Mouse (Mus musculus): Measurements from ENCODE around the gene Sf3b4. TPM values are rescaled to one million over a fixed set of nuclear protein-coding genes. Genes with fewer than 3 reads are reported as not detected.
"Not testable (repeated sequence)": the region's sequence is repeated elsewhere in the genome, so short reads cannot be mapped to it uniquely, and the experiment has no call there.

The Sf3b4 gene
- polyA plus RNA-seq, 1 experiment: 77.5 TPM

- Histone ChIP-seq H3K36me3 (ENCODE audit: control insufficient read depth, insufficient read depth) (no peaks in the 10 kb centered on the region), H3K27me3 (ENCODE audit: control insufficient read depth, insufficient read depth, insufficient read length) (no peaks in the 10 kb centered on the region), H3ac (ENCODE audit: control insufficient read depth, insufficient read length) (peak overlapping the region; percentile 26), H3K4me3 (peak overlapping the region; percentile 48), H3K79me2 (ENCODE audit: control insufficient read depth, insufficient read depth) (no peaks in the 10 kb centered on the region), H3K4me2 (ENCODE audit: low read depth) (peak overlapping the region; percentile 86)
- TF ChIP-seq TCF12 (IDR thresholded peaks at IDR 0.05; ENCODE audit: insufficient read depth, poor library complexity, severe bottlenecking) (no peak), E2F4 (IDR thresholded peaks at IDR 0.05; ENCODE audit: insufficient read depth) (no peak), POLR2AphosphoS2 (IDR thresholded peaks at IDR 0.05; ENCODE audit: insufficient read length, low read depth) (no peak), TCF3 (IDR thresholded peaks at IDR 0.05; ENCODE audit: insufficient read length, low read depth) (no peak)
These were observed 24.5 kb downstream of the Sf3b4 start for GRCm38 (mm10) chr3:96196437-96197128.

- Histone ChIP-seq H3K79me2 (ENCODE audit: control insufficient read depth, insufficient read depth) (no peaks in the 10 kb centered on the region), H3ac (ENCODE audit: control insufficient read depth, insufficient read length) (peak overlapping the region; percentile 26), H3K4me2 (ENCODE audit: low read depth) (peak overlapping the region; percentile 86), H3K36me3 (ENCODE audit: control insufficient read depth, insufficient read depth) (no peaks in the 10 kb centered on the region), H3K4me3 (peak overlapping the region; percentile 48), H3K27me3 (ENCODE audit: control insufficient read depth, insufficient read depth, insufficient read length) (no peaks in the 10 kb centered on the region)
- TF ChIP-seq SRF (IDR thresholded peaks at IDR 0.05; ENCODE audit: control insufficient read depth, insufficient read length, low read depth) (peak; percentile 26), REST (IDR thresholded peaks at IDR 0.05; ENCODE audit: insufficient read depth, insufficient read length) (no peak), MYOG (IDR thresholded peaks at IDR 0.05; ENCODE audit: control insufficient read depth in 1 of 3, insufficient read depth in 1 of 3, insufficient read length in 2 of 3, low read depth in 2 of 3) (no peak), E2F4 (IDR thresholded peaks at IDR 0.05; ENCODE audit: insufficient read depth) (no peak), CEBPB (IDR thresholded peaks at IDR 0.05; ENCODE audit: insufficient read depth, poor library complexity, severe bottlenecking) (no peak), TCF3 (IDR thresholded peaks at IDR 0.05; ENCODE audit: insufficient read length, low read depth) (no peak), MAX (IDR thresholded peaks at IDR 0.05; ENCODE audit: low read depth) (no peak), MYOD1 (IDR thresholded peaks at IDR 0.05; ENCODE audit: control insufficient read depth in 1 of 3, insufficient read length in 2 of 3, low read depth in 2 of 3) (no peak), TCF12 (IDR thresholded peaks at IDR 0.05; ENCODE audit: insufficient read depth, poor library complexity, severe bottlenecking) (no peak), POLR2A (IDR thresholded peaks at IDR 0.05; ENCODE audit: insufficient read length, low read depth) (peak; percentile 86), USF1 (IDR thresholded peaks at IDR 0.05; ENCODE audit: low read depth) (no peak), POLR2AphosphoS2 (IDR thresholded peaks at IDR 0.05; ENCODE audit: insufficient read length, low read depth) (peak; percentile 87)
These were observed 25.1 kb downstream of the Sf3b4 start for GRCm38 (mm10) chr3:96197129-96197749.

GRCm38 (mm10) chr3:96198181-96198580, 26.0 kb downstream of the Sf3b4 start:
- H3K79me2 ChIP-seq (ENCODE audit: control insufficient read depth, insufficient read depth): no peaks in the 10 kb centered on the region
- peak overlapping the region; percentile 86 for H3K4me2 ChIP-seq (ENCODE audit: low read depth)
- H3K27me3 ChIP-seq (ENCODE audit: control insufficient read depth, insufficient read depth, insufficient read length): no peaks in the 10 kb centered on the region
- TF ChIP-seq TCF12 (IDR thresholded peaks at IDR 0.05; ENCODE audit: insufficient read depth, poor library complexity, severe bottlenecking): no peak
- TF ChIP-seq POLR2AphosphoS2 (IDR thresholded peaks at IDR 0.05; ENCODE audit: insufficient read length, low read depth): no peak
- TF ChIP-seq MAX (IDR thresholded peaks at IDR 0.05; ENCODE audit: low read depth): no peak
- TF ChIP-seq REST (IDR thresholded peaks at IDR 0.05; ENCODE audit: insufficient read depth, insufficient read length): no peak
- no peak for TF ChIP-seq SRF (IDR thresholded peaks at IDR 0.05; ENCODE audit: control insufficient read depth, insufficient read length, low read depth)
- TF ChIP-seq E2F4 (IDR thresholded peaks at IDR 0.05; ENCODE audit: insufficient read depth): no peak
- no peak for TF ChIP-seq MYOG (IDR thresholded peaks at IDR 0.05; ENCODE audit: control insufficient read depth in 1 of 3, insufficient read depth in 1 of 3, insufficient read length in 2 of 3, low read depth in 2 of 3)
- no peak for TF ChIP-seq POLR2A (IDR thresholded peaks at IDR 0.05; ENCODE audit: insufficient read length, low read depth)
- no peak for TF ChIP-seq TCF3 (IDR thresholded peaks at IDR 0.05; ENCODE audit: insufficient read length, low read depth)
- TF ChIP-seq CEBPB (IDR thresholded peaks at IDR 0.05; ENCODE audit: insufficient read depth, poor library complexity, severe bottlenecking): no peak
- TF ChIP-seq USF1 (IDR thresholded peaks at IDR 0.05; ENCODE audit: low read depth): no peak
- TF ChIP-seq MYOD1 (IDR thresholded peaks at IDR 0.05; ENCODE audit: control insufficient read depth in 1 of 3, insufficient read length in 2 of 3, low read depth in 2 of 3): no peak
- H3K36me3 ChIP-seq (ENCODE audit: control insufficient read depth, insufficient read depth): no peaks in the 10 kb centered on the region
- no peak overlapping the region for H3K4me3 ChIP-seq
- H3ac ChIP-seq (ENCODE audit: control insufficient read depth, insufficient read length): no peak overlapping the region

- H3K4me2 ChIP-seq (ENCODE audit: low read depth); H3K79me2 ChIP-seq (ENCODE audit: control insufficient read depth, insufficient read depth); H3K4me3 ChIP-seq; H3ac ChIP-seq (ENCODE audit: control insufficient read depth, insufficient read length); H3K36me3 ChIP-seq (ENCODE audit: control insufficient read depth, insufficient read depth); H3K27me3 ChIP-seq (ENCODE audit: control insufficient read depth, insufficient read depth, insufficient read length): not testable (repeated sequence)
These were observed 26.6 kb downstream of the Sf3b4 start for GRCm38 (mm10) chr3:96198601-96199251.

- H3K4me3 ChIP-seq: no peak overlapping the region
- no peaks in the 10 kb centered on the region for H3K79me2 ChIP-seq (ENCODE audit: control insufficient read depth, insufficient read depth)
These were observed 27.6 kb downstream of the Sf3b4 start for GRCm38 (mm10) chr3:96199731-96200130.

More at GRCm38 (mm10) chr3:96199731-96200130, 27.6 kb downstream of the Sf3b4 start:
- H3K27me3 ChIP-seq (ENCODE audit: control insufficient read depth, insufficient read depth, insufficient read length): no peaks in the 10 kb centered on the region
- no peak overlapping the region for H3K4me2 ChIP-seq (ENCODE audit: low read depth)
- H3K36me3 ChIP-seq (ENCODE audit: control insufficient read depth, insufficient read depth): no peaks in the 10 kb centered on the region
- no peak overlapping the region for H3ac ChIP-seq (ENCODE audit: control insufficient read depth, insufficient read length)
- TF ChIP-seq REST (IDR thresholded peaks at IDR 0.05; ENCODE audit: insufficient read depth, insufficient read length) (no peak), USF1 (IDR thresholded peaks at IDR 0.05; ENCODE audit: low read depth) (no peak), E2F4 (IDR thresholded peaks at IDR 0.05; ENCODE audit: insufficient read depth) (no peak), SRF (IDR thresholded peaks at IDR 0.05; ENCODE audit: control insufficient read depth, insufficient read length, low read depth) (no peak)

All from myocyte (in vitro differentiated cells).